Mouse (Mus musculus) layer of hippocampus, adult 18-20 months (tissue): ENCODE results near the gene Rgl3. TPM values are rescaled to one million over a fixed set of nuclear protein-coding genes. Genes with fewer than 3 reads are reported as not detected.

Source experiments
- DNase-seq, 2 experiments: peaks; one replicate each; pipeline ENCODE4 v3.0.0; 2022; ENCODE audit warnings: low spot score in 2 of 2
- total RNA-seq, 2 experiments: library from RNA; stranded (reverse); gene quantifications; 2 replicates each; pipeline ENCODE4 v1.2.3; 2021

Rgl3 gene
- total RNA-seq, 2 experiments from 2014 or later = 2.2 to 2.6 TPM

- DNase-seq = peak in 1 of 2 experiments; percentile 43
Measured at GRCm38 (mm10) chr9:21924099-21924493, 65.2 kb downstream of the Rgl3 start.

GRCm38 (mm10) chr9:21923490-21924098 is 65.7 kb downstream of the Rgl3 start:
- no peak for DNase-seq

GRCm38 (mm10) chr9:21923036-21923435 is 66.2 kb downstream of the Rgl3 start:
- no peak for DNase-seq

Other genes with a start within 250 kb of the Rgl3 start
- 1 to 10 TPM; 1.9 to 2.7 TPM for gene Spc24, start 229.1 kb downstream of the Rgl3 start, total RNA-seq
- gene Kank2, start 190.7 kb downstream of the Rgl3 start, total RNA-seq = 1 to 10 TPM; 7.4 to 7.6 TPM
- gene Angptl8, start 153.9 kb downstream of the Rgl3 start, total RNA-seq = not detected
- 10 to 100 TPM; 11.3 to 13.1 TPM for gene Dock6, start 136.8 kb downstream of the Rgl3 start, total RNA-seq
- gene Rab3d, start 71.3 kb downstream of the Rgl3 start, total RNA-seq = 10 to 100 TPM; 17.7 to 19.3 TPM
- 10 to 100 TPM; 16.3 to 16.5 TPM for gene Ccdc159, start 62.0 kb downstream of the Rgl3 start, total RNA-seq
- 10 to 100 TPM; 40.2 to 42.2 TPM for gene Tmem205, start 61.9 kb downstream of the Rgl3 start, total RNA-seq
- gene Plppr2, start 52.4 kb downstream of the Rgl3 start, total RNA-seq = 100 to 1,000 TPM; 273 to 278 TPM
- gene Swsap1, start 33.7 kb downstream of the Rgl3 start, total RNA-seq = 10 to 100 TPM; 13.3 to 13.7 TPM
- 1 to 10 TPM; 9.0 to 9.1 TPM for gene Epor, start 25.9 kb downstream of the Rgl3 start, total RNA-seq
- 1 to 10 TPM; 8.6 to 8.9 TPM for gene Ccdc151, start 13.2 kb upstream of the Rgl3 start, total RNA-seq
- gene Prkcsh, start 13.4 kb upstream of the Rgl3 start, total RNA-seq = 100 to 1,000 TPM; 106 to 115 TPM
- gene Elavl3, start 62.6 kb upstream of the Rgl3 start, total RNA-seq = 100 to 1,000 TPM; 168 to 172 TPM
- gene Gm49318, start 81.8 kb upstream of the Rgl3 start, total RNA-seq = 1 to 10 TPM; 2.0 to 4.4 TPM
- 10 to 100 TPM; 20.8 to 21.7 TPM for gene Zfp653, start 81.9 kb upstream of the Rgl3 start, total RNA-seq
- gene Ecsit, start 96.0 kb upstream of the Rgl3 start, total RNA-seq = 10 to 100 TPM; 49.8 to 51.3 TPM
- under 1 TPM in 1 of 2 experiments, not detected in 1; 0.53 TPM for gene Cnn1, start 109.8 kb upstream of the Rgl3 start, total RNA-seq
- 10 to 100 TPM; 56.4 to 58.4 TPM for gene Elof1, start 127.7 kb upstream of the Rgl3 start, total RNA-seq
- under 1 TPM; 0.41 to 0.84 TPM for gene Acp5, start 146.3 kb upstream of the Rgl3 start, total RNA-seq
- gene Pigyl, start 167.4 kb upstream of the Rgl3 start, total RNA-seq = 10 to 100 TPM; 45.4 to 48.3 TPM
- gene Zfp872, start 198.6 kb upstream of the Rgl3 start, total RNA-seq = not detected
- 10 to 100 TPM; 24.9 to 25.5 TPM for gene Zfp809, start 236.3 kb upstream of the Rgl3 start, total RNA-seq